Mouse (Mus musculus) heart, embryonic 15.5 days (tissue): Measurements from ENCODE around the gene B3gnt8. TPM values are rescaled to one million over a fixed set of nuclear protein-coding genes. Genes with fewer than 3 reads are reported as not detected.
A peak's percentile ranks its signal among the peaks of the same experiment; 100 is the strongest.

Source experiments
- ATAC-seq: fragments of 200-750 bp; cut with Nextera tagmentation; replicated peaks from 2 replicates; pipeline ENCODE4 v1.8.0; 2017; ENCODE audit warnings: low read depth, moderate TSS enrichment; ENCODE audit not compliant: insufficient number of reproducible peaks, insufficient read depth, low FRiP score
- H3K27ac ChIP-seq: fragments of 300-500 bp; sonication (generic); 2 replicates; pipeline ENCODE4 v1.5.1; 2015; ENCODE audit warnings: mild to moderate bottlenecking, inconsistent platforms
- H3K27me3 ChIP-seq: fragments of 300-500 bp; sonication (generic); 2 replicates; pipeline ENCODE4 v1.6.1; 2015; ENCODE audit warnings: inconsistent platforms
- H3K36me3 ChIP-seq: fragments of 300-500 bp; sonication (generic); 2 replicates; pipeline ENCODE4 v1.6.1; 2015; ENCODE audit warnings: mild to moderate bottlenecking, inconsistent platforms
- H3K4me1 ChIP-seq: fragments of 300-500 bp; sonication (generic); replicated peaks from 2 replicates; pipeline ENCODE4 v1.6.1; 2015; ENCODE audit warnings: inconsistent platforms
- H3K4me2 ChIP-seq: fragments of 300-500 bp; sonication (generic); 2 replicates; pipeline ENCODE4 v1.6.1; 2015; ENCODE audit warnings: inconsistent platforms, mild to moderate bottlenecking, moderate library complexity
- H3K4me3 ChIP-seq: fragments of 300-500 bp; sonication (generic); 2 replicates; pipeline ENCODE4 v1.5.1; 2015; ENCODE audit warnings: mild to moderate bottlenecking, inconsistent platforms
- H3K9ac ChIP-seq: fragments of 300-500 bp; sonication (generic); 2 replicates; pipeline ENCODE4 v1.6.1; 2015; ENCODE audit warnings: mild to moderate bottlenecking, inconsistent platforms
- H3K9me3 ChIP-seq: fragments of 300-500 bp; sonication (generic); replicated peaks from 2 replicates; pipeline ENCODE4 v1.6.1; 2016; ENCODE audit warnings: inconsistent platforms
- WGBS: fragments of 180-500 bp; shearing (Covaris S2); methylation state at CpG from one replicate; pipeline ENCODE4 v1.1.7; 2015; ENCODE audit warnings: mixed read lengths; 5-methylcytosine and 5-hydroxymethylcytosine counted together
- polyA plus RNA-seq: library from polyadenylated mRNA; unstranded; fragments of >200 nt; fragmentation: Nextera tagmentation; extraction: Ambion mirVana; gene quantifications from 2 replicates; pipeline ENCODE4 v1.2.1, GENCODE M21; 2015

The B3gnt8 gene
- polyA plus RNA-seq, 1 experiment from 2014 or later, result 6.9 TPM

DNA sequence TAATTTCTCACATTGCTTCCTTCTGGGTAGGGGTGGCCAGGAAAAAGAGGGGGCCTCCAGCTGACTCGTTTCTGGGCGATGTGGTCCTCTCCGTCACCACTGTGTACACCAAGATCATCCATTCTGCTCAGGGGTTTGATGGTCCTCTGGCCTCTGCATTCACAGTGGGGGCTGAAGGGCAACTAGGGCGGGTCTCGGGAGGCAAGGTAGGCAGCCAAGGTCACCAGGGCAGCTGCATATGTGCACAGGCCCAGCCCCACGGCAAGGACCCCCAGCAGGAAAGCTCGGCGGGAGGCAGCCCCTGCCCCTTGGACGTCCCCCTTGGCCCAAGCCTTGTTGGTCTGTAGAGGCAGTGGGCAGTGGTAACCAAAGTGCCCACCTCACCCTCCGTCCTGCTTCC, 42.7 kb downstream of the B3gnt8 start:
- Histone ChIP-seq H3K9ac (no peak overlapping the region), H3K4me2 (no peak overlapping the region), H3K4me3 (no peak overlapping the region), H3K4me1 (peaks cover 3% of the 10 kb centered on the region; the same call in 1 of the 2 replicates), H3K27me3 (peaks cover 12% of the 10 kb centered on the region), H3K9me3 (no peaks in the 10 kb centered on the region), H3K27ac (no peak overlapping the region), H3K36me3 (peaks cover 30% of the 10 kb centered on the region)
- no peak for ATAC-seq
- WGBS, result 87% methylated on average over 10 of the region's 10 CpGs

- no peak for ATAC-seq
- no peak overlapping the region for H3K27ac ChIP-seq
- H3K4me1 ChIP-seq, result peaks cover 6% of the 10 kb centered on the region; the same call in 1 of the 2 replicates
- no peaks in the 10 kb centered on the region for H3K9me3 ChIP-seq
- H3K4me2 ChIP-seq, result no peak overlapping the region
- H3K4me3 ChIP-seq, result no peak overlapping the region
- no peak overlapping the region for H3K9ac ChIP-seq
- WGBS, result 81% methylated on average over 9 of the region's 9 CpGs
- peaks cover 26% of the 10 kb centered on the region for H3K36me3 ChIP-seq
- peaks cover 17% of the 10 kb centered on the region for H3K27me3 ChIP-seq
These were observed 43.2 kb downstream of the B3gnt8 start for GRCm38 (mm10) chr7:25669631-25670030.

GRCm38 (mm10) chr7:25670096-25670495, 43.6 kb downstream of the B3gnt8 start:
- WGBS, result 83% methylated on average over 4 of the region's 4 CpGs
- H3K9ac ChIP-seq, result no peak overlapping the region
- H3K4me2 ChIP-seq, result no peak overlapping the region

DNA sequence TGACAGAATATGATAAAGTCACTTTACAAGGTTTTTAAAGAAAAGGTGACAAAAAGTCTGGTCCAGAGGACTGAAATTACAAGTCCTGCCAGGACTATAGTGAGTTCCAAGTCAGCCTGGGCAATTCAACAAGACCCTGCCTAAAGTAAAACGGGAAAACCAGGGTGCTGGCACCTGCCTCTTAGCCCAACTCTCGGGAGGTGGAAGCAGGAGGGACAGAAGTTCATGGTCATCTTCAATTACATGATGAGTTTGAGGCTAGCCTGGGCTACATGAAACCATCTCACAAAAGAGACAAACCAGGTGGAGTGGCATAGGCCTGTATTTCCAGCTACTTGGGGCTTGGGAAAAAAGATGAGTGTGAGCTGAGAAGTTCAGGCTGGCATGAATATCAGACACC, 45.2 kb downstream of the B3gnt8 start:
- Histone ChIP-seq H3K9ac (no peak overlapping the region), H3K4me1 (peaks cover 21% of the 10 kb centered on the region), H3K4me3 (no peak overlapping the region), H3K27me3 (peaks cover 28% of the 10 kb centered on the region), H3K9me3 (no peaks in the 10 kb centered on the region), H3K36me3 (peaks cover 12% of the 10 kb centered on the region; the same call in 1 of the 2 replicates), H3K4me2 (no peak overlapping the region), H3K27ac (no peak overlapping the region)
- 37% methylated on average over 2 of the region's 2 CpGs for WGBS
- ATAC-seq, result no peak

More at GRCm38 (mm10) chr7:25670096-25670495, 43.6 kb downstream of the B3gnt8 start:
- H3K36me3 ChIP-seq, result peaks cover 22% of the 10 kb centered on the region
- H3K27ac ChIP-seq, result no peak overlapping the region
- no peak for ATAC-seq
- H3K4me3 ChIP-seq, result no peak overlapping the region
- no peaks in the 10 kb centered on the region for H3K9me3 ChIP-seq
- H3K4me1 ChIP-seq, result peaks cover 11% of the 10 kb centered on the region
- H3K27me3 ChIP-seq, result peaks cover 22% of the 10 kb centered on the region

GRCm38 (mm10) chr7:25672442-25672841, 46.0 kb downstream of the B3gnt8 start:
- H3K4me3 ChIP-seq, result no peak overlapping the region
- H3K9ac ChIP-seq, result no peak overlapping the region
- no peak overlapping the region for H3K4me2 ChIP-seq
- 51% methylated on average over 4 of the region's 4 CpGs for WGBS
- H3K36me3 ChIP-seq, result peaks cover 12% of the 10 kb centered on the region; the same call in 1 of the 2 replicates
- no peaks in the 10 kb centered on the region for H3K9me3 ChIP-seq
- peaks cover 28% of the 10 kb centered on the region for H3K27me3 ChIP-seq
- no peak overlapping the region for H3K27ac ChIP-seq
- peaks cover 25% of the 10 kb centered on the region for H3K4me1 ChIP-seq
- ATAC-seq, result no peak

DNA sequence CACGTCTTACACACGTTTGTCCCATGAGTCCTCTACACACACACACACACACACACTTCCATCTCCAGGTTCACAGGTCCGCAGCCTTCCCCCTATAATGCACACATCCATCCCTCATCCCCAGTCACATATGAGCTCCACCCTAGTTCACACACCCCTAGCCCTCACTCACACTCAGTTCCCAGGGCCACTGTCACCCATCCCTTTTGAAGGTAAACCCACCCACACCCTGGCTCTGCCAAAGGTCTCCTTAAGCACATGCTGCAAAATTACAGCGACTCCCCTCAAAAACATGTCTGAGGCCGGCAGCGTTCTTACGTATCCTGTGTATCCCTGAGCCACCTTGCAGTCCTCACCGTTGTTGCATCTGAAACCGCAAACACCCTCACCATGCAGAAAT, 47.8 kb downstream of the B3gnt8 start:
- peak overlapping the region; percentile 63; the same call in 1 of the 2 replicates for H3K4me2 ChIP-seq
- 28% methylated on average over 9 of the region's 9 CpGs for WGBS

GRCm38 (mm10) chr7:25674719-25675300, 48.4 kb downstream of the B3gnt8 start, which contains the start of gene Tmem91:
Gene Tmem91, minus strand, starts transcription at chr7:25675166.
- Histone ChIP-seq H3K9me3 (no peaks in the 10 kb centered on the region), H3K36me3 (no peaks in the 10 kb centered on the region), H3K9ac (peak within 1 kb of the TSS; percentile 39), H3K4me2 (peak within 1 kb of the TSS; percentile 63), H3K4me1 (peaks cover 25% of the 10 kb centered on the region), H3K27me3 (peaks cover 28% of the 10 kb centered on the region), H3K27ac (no peak within 1 kb of the TSS), H3K4me3 (peak within 1 kb of the TSS; percentile 42)
- WGBS, result 4% methylated on average over 29 of the region's 29 CpGs
- ATAC-seq, result no peak

More for the DNA sequence above, 47.8 kb downstream of the B3gnt8 start:
- H3K4me3 ChIP-seq, result peak overlapping the region; percentile 42; the same call in 1 of the 2 replicates
- no peak overlapping the region for H3K9ac ChIP-seq
- peaks cover 25% of the 10 kb centered on the region for H3K4me1 ChIP-seq
- no peak for ATAC-seq
- no peaks in the 10 kb centered on the region for H3K9me3 ChIP-seq
- no peaks in the 10 kb centered on the region for H3K36me3 ChIP-seq
- H3K27me3 ChIP-seq, result peaks cover 28% of the 10 kb centered on the region
- no peak overlapping the region for H3K27ac ChIP-seq

DNA sequence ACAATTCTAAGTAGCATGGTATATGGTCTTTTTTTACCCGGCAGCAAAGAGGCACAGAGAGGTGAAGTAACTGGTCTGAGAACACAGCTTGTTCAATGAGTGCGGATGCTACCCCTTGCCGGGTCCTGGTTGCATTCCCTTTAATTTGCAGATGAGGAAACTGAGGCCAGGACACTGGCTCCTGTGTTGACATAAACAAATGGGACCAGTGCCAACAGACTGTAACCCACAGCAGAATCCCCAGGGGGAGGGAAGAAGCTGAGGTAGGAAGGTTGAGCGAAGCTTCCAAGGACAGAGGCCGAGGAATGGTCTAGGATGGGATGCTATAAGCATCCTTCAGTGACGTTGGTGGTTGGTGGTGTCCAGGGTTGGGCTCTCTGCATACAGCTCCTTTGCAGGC, 49.0 kb downstream of the B3gnt8 start:
- H3K27ac ChIP-seq, result no peak overlapping the region
- peaks cover 28% of the 10 kb centered on the region for H3K27me3 ChIP-seq
- H3K36me3 ChIP-seq, result no peaks in the 10 kb centered on the region
- peak overlapping the region; percentile 63; the same call in 1 of the 2 replicates for H3K4me2 ChIP-seq
- H3K4me3 ChIP-seq, result peak overlapping the region; percentile 42; the same call in 1 of the 2 replicates
- no peak overlapping the region for H3K9ac ChIP-seq
- ATAC-seq, result no peak
- no peaks in the 10 kb centered on the region for H3K9me3 ChIP-seq
- H3K4me1 ChIP-seq, result peaks cover 31% of the 10 kb centered on the region
- 43% methylated on average over 6 of the region's 6 CpGs for WGBS

- 37% methylated on average over 15 of the region's 15 CpGs for WGBS
- peak overlapping the region; percentile 44 for H3K27ac ChIP-seq
These were observed 49.8 kb downstream of the B3gnt8 start for GRCm38 (mm10) chr7:25676085-25676781.

GRCm38 (mm10) chr7:25677013-25677412, 50.6 kb downstream of the B3gnt8 start:
- Histone ChIP-seq H3K36me3 (no peaks in the 10 kb centered on the region), H3K27ac (peak overlapping the region; percentile 44), H3K4me1 (peaks cover 38% of the 10 kb centered on the region), H3K27me3 (peaks cover 28% of the 10 kb centered on the region), H3K9me3 (no peaks in the 10 kb centered on the region), H3K9ac (no peak overlapping the region), H3K4me3 (no peak overlapping the region), H3K4me2 (no peak overlapping the region)
- WGBS, result 87% methylated on average over 7 of the region's 7 CpGs
- ATAC-seq, result no peak

More at GRCm38 (mm10) chr7:25676085-25676781, 49.8 kb downstream of the B3gnt8 start:
- Histone ChIP-seq H3K9ac (no peak overlapping the region), H3K36me3 (no peaks in the 10 kb centered on the region), H3K27me3 (peaks cover 28% of the 10 kb centered on the region), H3K9me3 (no peaks in the 10 kb centered on the region), H3K4me3 (no peak overlapping the region), H3K4me2 (no peak overlapping the region), H3K4me1 (peaks cover 33% of the 10 kb centered on the region)
- 0 out of 2 replicates have a peak, but pooled peaks have one; percentile 6 for ATAC-seq

- H3K4me1 ChIP-seq, result peaks cover 36% of the 10 kb centered on the region
- no peaks in the 10 kb centered on the region for H3K9me3 ChIP-seq
- peak overlapping the region; percentile 96 for H3K27ac ChIP-seq
- H3K4me3 ChIP-seq, result peak overlapping the region; percentile 90
- H3K4me2 ChIP-seq, result peak overlapping the region; percentile 66
- no peaks in the 10 kb centered on the region for H3K36me3 ChIP-seq
- 4% methylated on average over 6 of the region's 6 CpGs for WGBS
- H3K9ac ChIP-seq, result peak overlapping the region; percentile 74
- peaks cover 8% of the 10 kb centered on the region for H3K27me3 ChIP-seq
- ATAC-seq, result no peak
These were observed 53.5 kb downstream of the B3gnt8 start for GRCm38 (mm10) chr7:25679971-25680370.
